Mouse (Mus musculus): Measurements from ENCODE around the gene Patj. TPM values are rescaled to one million over a fixed set of nuclear protein-coding genes. Genes with fewer than 3 reads are reported as not detected.

Patj gene
- polyA plus RNA-seq, 1 experiment: 17.6 TPM

DNA sequence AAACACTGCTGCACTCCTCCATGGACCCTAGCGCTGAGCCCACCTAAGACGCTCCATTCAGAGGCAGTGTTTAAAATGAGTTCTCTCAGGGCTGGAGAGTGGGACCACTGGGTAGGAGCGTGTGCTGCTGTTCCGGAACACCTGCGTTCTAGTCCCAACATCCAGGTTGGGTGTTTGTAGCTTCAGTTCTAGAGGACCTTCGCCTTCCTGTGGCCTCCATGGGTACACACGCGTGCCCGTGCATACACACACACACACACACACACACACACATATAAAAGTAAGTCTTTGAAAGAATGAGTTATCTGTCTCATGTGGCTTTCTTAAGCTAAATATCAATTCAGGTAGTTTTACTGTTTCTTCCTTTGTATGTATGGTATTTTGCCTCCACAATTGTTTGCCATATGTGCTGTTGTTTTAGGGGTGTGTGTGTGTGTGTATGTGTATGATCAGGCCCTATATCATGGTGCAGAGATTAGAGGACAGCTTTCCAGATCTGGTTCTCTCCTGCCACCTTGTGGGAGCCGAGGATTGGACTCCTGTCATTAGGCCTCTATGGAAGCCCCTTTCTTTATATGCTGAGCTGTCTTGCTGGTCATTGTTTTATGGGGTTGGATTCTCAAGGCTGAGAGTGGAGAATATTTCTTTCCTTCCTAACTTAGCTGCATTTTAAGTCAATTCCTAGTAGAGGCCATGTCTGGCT, 49.0 kb downstream of the Patj start:
- DNase-seq (ENCODE audit: low spot score): no peak

DNA sequence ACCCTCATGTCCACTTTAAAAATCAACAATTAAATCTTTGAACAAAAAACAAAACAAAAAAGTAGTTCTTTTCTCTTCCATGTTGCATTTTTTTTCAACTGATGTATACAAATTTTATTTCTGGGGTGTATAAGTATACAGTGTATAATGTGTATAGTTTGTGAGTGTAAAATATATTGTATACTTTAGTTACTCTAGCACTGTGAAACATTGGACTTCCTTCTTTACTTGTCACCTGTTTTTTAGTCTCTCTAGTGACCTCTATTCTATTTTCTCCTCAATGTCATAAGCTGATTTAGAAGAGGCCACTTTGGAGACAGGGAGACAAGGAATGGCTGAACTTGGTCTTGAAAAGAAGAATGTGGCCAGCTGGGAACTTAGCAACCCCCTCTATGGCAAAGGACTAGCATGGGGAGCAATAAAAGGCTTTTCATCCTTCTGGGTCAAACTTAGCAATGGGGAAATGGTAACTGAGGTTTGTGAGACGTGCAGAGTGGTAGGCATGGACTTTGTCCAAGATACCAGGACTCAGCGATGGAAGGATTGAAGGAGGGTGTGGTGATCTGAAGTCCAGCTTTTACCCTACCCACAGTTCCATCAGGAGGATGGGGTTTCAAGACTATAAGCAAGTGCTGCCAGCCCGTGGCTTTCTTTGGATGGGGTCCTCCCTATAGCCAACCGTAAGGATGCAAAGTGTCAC, 54.1 kb downstream of the Patj start:
- DNase-seq (ENCODE audit: low spot score): no peak

DNA sequence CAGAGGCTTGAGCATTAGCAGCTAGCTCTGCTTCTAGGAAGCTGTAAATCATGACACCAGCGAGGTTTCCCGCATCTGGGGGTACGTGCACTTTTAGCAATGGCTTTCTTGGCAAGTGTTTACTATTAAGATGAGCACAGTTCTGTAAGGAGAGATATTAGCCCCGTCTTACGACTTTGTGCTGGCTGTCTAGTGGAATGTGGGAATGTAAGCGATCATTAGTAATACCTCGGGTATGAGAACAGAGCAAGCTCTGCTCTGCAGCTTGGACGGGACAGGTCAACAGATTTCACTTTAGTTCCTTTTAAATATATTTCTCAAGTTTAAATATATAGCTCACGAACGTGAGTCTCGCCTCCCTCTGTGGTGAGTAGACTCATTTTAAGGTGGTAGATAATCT, 54.7 kb downstream of the Patj start:
- DNase-seq (ENCODE audit: low spot score): no peak

DNA sequence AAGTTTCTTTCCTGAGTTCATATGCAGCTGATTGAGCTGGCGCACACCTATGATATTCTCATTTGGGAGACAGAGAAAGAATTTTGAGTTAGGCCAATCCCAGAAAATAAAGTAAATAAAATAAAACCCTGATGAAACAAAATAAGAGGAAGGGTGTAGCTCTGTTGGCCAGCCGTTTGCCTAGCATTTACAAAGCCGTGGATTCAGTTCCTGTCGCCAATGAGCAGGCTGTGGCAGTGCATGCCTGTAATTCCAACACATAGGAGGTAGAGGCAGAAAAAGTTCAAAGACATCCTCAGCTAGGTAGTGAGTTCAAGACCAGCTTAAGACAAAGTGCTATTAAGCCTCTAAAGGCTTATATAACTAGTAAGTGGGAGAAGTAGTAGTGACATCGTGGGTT, 55.2 kb downstream of the Patj start:
- DNase-seq (ENCODE audit: low spot score): no peak

DNA sequence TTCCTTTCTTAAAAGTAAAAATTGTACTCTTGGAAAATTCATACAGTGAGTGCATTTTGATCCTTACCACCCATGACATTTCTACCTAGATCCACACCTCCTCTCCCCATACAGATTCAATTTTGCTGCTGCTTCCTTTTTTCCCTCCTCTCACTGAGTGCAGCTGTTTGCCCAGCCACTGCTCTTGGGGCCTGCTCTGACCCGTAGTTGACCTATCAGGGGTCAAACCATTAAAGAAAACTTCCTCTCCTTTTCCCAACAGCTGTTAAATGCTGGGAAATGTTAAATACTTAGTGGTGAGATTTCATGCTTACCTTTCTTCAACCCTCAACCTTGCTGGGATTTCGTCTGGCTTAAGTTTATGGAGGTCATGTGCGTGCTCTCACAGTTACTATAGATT, 55.7 kb downstream of the Patj start:
- DNase-seq (ENCODE audit: low spot score): no peak

DNA sequence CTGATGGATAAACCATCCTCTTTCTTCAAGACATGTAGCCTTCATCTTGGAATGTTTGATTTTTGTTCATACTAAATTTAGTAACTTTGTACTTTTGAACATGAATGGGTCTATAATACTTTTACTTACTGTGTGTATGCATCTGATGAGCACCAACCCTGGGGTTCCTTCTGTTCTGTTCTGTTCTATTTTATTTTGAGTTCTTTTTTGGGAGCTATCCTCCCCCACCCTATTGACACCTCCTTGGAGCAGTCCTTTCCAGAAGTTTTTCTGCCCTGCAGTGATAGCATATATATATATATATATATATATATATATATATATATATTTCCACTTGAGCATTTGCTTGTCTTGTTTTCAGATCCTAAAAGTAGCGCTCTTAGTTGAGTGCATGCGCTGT, 57.1 kb downstream of the Patj start:
- no peak for DNase-seq (ENCODE audit: low spot score)

DNA sequence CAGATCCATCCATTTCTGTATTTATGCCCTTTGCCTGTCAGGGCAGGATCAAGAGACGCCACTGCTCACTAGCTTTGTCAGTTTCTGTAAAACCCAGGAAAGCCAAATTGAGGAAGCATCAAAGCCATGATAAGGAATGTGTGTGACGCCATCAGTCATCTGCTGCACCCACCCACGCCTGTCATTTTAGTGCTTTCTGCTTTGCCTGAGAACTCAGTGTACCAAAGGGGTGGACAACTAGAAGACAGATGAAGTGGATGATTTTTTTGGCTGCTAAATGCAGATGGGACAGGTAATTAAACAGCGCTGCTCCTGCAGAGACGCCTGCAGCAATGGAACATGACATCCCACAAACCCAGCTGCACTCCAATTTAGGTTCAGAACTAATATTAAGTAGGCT, 57.6 kb downstream of the Patj start:
- no peak for DNase-seq (ENCODE audit: low spot score)

DNA sequence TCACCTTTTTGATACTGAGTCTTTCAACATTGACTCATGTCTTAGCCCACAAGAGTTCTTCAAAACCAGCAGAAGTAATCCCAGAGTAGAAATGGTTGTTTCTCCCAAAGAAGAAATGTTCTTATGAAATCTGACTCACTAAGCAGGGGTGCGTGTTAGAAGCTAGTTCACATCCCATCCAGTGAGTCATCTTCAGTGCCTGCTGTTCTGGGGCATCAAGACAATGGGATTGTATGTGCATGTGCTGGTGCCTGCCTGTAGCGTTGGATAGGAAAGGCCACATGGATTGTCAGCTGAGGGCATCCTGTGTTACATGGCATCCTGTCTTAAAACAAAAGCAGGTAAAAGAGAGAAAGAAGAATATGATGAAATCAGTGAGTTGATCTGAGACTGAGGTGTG, 59.8 kb downstream of the Patj start:
- DNase-seq (ENCODE audit: low spot score): no peak

DNA sequence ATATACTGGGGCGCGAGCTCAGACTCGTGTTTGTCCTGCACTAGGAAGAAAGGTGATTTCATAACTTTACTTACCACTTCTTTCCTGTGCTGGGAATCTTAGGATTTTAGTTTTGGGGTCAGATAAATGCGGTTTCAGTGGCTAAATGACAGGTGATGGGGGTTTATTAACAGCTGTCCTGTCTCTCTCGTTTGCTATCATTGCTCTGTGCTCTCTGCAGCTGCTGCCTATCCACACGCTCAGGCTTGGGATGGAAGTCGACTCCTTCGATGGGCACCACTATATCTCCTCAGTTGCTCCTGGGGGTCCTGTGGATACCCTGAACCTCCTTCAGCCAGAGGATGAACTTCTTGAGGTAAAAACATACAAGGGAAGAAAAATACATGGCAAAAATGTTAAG, 60.3 kb downstream of the Patj start:
- DNase-seq (ENCODE audit: low spot score): no peak

DNA sequence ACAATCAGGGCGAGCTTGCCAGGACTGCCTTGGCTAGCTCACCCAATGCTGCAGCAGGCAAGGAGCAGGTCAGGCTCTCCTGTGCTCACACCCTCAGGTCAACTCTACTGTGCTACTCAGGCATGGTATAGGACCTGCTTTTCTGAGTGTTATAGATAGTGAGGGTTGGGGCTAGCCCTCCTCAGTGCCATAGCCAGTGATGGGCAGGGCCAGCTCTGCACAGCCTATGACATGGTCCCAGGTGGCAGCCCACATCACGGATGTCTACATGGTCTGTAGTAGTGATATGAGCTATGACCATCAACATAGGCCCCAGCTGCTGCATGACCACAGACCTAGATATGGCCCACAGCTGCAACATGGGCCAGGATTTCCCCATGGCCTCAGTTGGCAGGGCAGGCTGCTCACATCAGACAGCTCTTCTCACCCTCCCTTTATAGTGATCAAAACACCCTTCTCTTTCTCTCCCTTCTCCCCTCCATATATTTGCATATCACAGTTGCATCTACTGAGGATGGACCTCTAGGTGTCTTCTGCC, 66.3 kb downstream of the Patj start:
- no peak for DNase-seq (ENCODE audit: low spot score)

DNA sequence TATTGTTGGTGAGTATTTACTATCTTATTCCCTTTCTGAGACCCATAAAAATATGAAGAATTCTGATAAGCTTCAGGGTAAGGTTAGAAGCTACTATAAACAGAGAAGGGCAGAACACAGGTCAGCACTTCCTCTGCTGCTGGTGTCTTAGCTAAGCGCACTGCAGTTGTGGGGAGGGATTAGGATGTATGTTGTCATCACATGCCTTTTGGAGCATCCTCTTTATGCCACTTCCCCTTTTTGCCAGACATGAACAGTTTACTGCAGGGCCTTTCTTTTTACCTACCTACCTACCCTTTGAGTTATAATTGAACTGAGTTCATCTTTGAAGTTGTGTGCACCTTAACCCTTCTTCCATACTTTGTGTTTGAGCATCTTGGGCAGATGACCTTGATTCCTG, 69.9 kb downstream of the Patj start:
- DNase-seq (ENCODE audit: low spot score): no peak

DNA sequence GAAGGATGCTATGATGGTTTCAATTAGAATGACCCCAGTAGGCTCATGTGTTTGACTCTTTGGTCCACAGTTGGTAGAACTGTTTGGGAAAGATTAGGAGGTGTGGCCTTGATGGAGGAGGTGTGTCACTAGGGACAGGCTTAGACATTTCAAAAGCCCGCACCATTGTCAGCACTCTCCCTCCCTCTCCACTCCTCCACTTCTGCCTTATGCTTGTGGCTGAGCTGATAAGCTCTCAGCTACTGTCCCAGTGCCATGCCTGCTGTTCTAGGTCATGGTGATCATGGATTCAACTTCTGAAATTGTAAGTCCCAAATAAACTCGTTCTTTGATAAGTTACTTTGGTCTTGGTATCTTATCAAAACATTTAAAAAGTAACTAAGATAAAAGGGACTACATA, 70.3 kb downstream of the Patj start:
- no peak for DNase-seq (ENCODE audit: low spot score)

DNA sequence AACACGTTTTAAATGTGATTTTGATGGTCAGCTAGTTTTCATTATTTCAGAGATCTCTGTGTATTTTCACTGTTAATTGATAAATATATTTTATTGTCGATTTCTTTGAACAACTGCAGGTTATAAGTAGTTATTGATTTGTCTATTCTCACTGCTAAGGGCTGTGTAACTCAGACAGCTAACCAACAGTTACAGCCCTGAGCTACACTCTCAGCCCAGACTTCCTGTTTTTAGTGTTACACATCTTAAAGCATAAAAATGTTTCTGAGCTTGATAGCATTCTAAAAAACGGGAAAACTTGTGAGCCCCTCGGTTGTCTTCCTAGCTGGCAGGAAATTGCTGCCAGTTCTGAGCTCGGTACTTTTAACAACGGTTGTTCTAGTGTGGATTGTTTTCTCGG, 75.8 kb downstream of the Patj start:
- DNase-seq (ENCODE audit: low spot score): no peak

DNA sequence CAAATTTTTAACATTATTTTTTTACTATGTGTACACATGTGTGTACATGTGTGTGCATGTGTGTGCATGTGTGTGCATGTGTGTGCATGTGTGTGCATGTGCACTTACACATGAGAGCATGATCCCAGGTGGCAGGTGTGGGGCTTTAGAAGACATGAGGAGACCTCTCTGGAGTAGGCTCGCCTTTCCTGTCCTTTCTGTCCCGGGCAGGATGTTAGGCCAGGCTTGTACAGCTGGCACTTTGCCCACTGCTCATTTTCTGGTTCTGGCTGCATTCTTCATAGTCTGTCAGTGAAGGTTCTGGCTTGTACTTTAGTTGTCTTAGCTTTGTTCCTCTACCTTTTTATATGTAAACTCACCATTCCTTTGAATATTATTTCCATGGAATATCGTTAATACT, 77.9 kb downstream of the Patj start:
- no peak for DNase-seq (ENCODE audit: low spot score)

DNA sequence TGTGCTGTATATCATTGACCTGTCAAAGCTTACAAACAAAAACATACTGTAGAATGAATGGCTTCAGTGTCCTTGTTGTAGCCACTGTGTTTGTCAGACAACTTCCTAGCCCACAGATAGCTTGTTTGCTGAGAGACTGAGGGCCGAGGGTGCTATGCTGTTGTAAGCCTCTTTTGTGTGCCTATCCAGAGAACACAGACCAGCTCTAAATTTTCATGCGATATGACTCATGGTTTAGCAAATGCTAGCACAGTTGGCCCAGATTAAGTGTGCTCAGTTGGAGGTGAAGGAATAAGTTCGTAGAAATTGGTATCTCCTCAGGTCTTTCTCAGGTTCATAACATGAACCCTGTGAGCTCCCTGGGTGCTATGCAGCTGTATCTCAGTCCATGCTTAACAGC, 82.4 kb downstream of the Patj start:
- no peak for DNase-seq (ENCODE audit: low spot score)

DNA sequence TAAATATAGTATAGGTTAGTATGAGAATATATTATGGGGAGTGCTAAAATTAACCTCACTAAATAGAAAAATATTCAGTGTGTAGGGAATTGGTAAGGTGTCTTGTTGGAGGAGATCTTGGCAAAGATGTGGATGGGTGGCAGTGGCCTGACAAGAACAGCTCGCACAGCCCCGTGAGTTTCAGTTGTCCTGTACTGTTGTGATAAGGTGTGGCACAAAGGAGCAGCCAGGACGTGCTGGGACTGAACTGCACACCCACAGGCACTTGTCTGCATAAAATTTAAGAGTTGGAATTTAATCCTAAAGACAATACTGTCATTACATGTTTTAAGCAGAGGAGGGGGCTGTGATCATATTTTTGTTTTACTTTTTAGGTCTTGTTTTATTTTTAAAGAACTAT, 90.9 kb downstream of the Patj start:
- DNase-seq (ENCODE audit: low spot score): no peak

DNA sequence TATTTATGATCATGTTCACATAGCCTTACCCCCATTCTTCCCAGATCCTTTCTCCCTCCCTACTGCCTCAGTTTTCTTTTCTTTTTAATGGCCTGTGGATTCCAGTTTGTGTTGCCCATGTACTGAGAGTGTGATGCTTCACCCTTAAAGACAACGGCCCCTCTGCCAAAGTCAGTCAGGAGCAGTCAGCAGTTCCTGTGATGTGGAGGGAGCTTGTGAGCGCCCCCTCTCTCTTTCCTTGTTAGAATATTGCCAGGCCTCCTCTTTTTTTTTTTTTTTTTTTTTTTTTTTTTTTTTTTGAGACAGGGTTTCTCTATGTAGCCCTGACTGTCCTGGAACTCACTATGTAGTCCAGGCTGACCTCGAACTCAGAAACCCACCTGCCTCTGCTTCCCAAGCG, 91.3 kb downstream of the Patj start:
- no peak for DNase-seq (ENCODE audit: low spot score)

DNA sequence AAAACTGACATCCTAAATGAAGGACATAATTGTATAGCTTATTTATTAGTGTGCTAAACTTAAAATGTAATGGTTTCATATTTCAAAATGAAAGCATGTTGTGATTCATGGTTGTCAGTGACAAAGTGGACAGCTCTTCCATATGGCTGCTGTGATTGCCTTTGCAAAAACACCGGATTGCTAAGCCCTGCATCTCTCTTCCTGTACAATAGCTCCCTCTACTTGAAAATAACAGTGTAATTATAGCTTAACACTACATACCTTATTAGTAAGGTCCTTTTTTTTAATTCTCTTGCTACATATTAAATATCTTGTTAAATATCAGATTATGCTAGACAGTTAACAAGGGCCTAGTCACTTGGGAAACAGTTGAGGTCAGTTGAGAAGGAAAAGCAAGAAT, 93.8 kb downstream of the Patj start:
- DNase-seq (ENCODE audit: low spot score): no peak

DNA sequence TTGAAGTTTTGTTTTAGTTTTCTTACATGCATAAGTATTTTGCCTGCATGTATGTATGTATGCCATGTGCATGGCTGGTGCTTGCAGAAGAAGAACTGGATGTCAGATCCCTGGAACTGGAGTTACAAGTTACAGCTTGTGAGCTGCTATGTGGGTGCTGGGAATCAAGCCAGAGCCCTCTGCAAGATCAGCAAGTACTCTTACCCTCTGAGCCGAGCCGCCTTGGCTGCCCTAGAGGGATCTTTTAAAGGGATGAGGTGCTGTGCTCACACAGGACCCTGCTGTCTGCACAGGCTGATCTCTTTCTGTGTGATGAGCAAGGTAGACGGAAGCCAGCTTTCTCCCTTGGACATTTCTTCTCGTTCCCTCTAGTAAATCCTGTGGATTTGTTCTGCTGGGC, 102.8 kb downstream of the Patj start:
- no peak for DNase-seq (ENCODE audit: low spot score)

DNA sequence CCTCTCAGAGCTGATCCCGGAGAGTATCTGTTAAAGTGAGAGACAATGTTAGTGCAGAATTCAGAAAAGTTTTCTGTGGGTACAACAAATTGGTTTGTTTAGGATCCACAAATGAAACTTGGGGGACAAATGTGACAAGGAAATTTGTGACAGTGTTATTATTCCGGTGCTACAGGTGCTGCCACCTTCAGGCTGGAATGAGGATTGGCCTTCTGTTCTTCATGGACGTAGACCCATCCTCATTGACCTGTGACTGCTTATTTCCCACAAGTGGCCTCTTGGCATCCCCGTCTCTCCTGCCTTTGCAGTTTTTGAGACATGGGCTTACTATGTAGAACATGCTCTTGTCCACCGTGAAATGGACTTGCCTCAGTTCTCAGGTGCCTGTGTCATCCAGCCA, 104.6 kb downstream of the Patj start:
- DNase-seq (ENCODE audit: low spot score): no peak

DNA sequence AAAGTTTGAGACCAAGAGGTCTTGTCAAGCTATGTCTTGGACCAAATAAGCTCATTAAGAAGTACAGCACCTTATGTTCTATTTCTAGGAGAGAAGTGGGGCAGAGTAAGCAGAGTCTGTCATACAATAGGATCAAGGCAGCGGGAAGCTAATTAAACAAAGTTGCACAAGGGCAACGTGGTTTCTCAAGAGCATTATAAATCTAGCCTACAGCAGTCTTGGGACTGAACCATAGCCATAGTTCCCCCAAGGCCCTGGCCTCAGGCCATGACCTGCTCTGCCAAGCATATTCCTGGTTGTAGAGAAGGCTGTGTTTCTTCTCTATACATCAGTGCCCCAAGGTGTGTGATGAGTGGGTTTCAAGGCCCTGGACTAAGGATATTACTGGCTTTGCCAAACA, 105.3 kb downstream of the Patj start:
- DNase-seq (ENCODE audit: low spot score): no peak

DNA sequence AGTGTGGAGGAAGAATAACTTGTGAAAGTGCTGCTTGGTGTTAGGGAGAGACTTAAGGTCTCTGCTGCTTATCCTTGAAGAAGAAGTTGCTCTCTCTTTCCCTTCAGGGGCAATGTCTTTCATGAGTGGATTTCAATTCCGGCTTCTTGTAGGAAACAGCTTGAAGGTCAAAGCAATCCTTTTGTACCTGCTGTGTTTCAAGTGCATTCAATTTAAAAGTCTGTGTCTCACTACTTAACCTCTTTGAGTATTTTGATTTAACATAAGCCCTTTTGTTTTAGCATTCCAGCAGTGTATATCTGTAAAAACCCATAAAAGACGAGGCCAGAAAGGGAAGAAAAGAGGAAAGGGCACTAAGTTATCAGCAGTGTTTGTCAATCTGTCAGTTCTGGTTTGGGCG, 109.2 kb downstream of the Patj start:
- DNase-seq (ENCODE audit: low spot score): no peak

DNA sequence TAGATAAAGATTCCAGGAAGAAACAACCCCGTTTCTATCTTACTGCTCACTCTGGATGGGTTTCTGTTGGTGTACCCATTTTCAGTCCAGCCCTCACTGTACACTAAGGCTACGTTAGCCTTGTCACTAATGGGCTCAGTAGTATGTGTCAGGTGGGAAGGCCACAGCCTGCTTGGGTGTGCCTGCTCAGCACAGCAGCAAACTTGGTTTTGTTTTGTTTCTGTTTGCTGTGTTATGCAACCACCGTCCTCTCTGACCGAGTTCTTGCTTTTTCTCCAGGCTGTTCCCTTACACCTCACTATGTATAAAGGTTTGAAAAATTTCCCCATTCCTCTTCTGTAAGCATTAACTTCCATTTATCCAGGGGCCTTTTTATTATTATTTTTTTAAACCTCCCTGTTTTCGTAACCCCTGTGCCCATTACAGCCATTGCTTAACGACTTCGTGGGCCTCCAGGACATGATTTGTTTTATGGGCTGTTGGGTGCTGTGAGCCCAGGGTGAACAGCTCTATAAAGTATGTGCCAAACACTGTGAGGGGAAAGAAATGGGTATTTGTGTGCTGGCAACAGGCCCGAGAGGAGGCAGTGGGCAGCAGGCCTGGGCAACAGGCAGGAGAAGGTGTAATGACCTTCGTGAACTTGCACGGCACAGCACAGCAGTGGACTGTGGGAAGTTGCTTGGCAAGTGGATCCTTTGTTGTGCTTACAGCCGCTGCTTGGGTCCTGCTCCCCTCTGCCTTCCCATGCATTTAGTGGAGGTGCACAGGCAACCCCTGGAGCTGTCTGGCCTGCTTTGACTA, 113.1 kb downstream of the Patj start:
- peak; percentile 51 for DNase-seq (ENCODE audit: low spot score)
